Mouse (Mus musculus) kidney, embryonic 15.5 days (tissue): Measurements from ENCODE around the gene Anxa6. TPM values are rescaled to one million over a fixed set of nuclear protein-coding genes. Genes with fewer than 3 reads are reported as not detected.

Experiments used
- ATAC-seq: fragments of 200-750 bp; cut with Nextera tagmentation; replicated peaks from 2 replicates; pipeline ENCODE4 v1.8.0; 2017; ENCODE audit warnings: moderate TSS enrichment; ENCODE audit not compliant: low FRiP score
- H3K27ac ChIP-seq: fragments of 300-500 bp; sonication (generic); 2 replicates; pipeline ENCODE4 v1.5.1; 2015; ENCODE audit warnings: mild to moderate bottlenecking, inconsistent platforms
- H3K27me3 ChIP-seq: fragments of 300-500 bp; sonication (generic); 2 replicates; pipeline ENCODE4 v1.6.1; 2015; ENCODE audit warnings: inconsistent platforms
- H3K36me3 ChIP-seq: fragments of 300-500 bp; sonication (generic); 2 replicates; pipeline ENCODE4 v1.6.1; 2015; ENCODE audit warnings: inconsistent platforms
- H3K4me1 ChIP-seq: fragments of 300-500 bp; sonication (generic); 2 replicates; pipeline ENCODE4 v1.6.1; 2015; ENCODE audit warnings: inconsistent platforms
- H3K4me2 ChIP-seq: fragments of 300-500 bp; sonication (generic); 2 replicates; pipeline ENCODE4 v1.6.1; 2015; ENCODE audit warnings: moderate library complexity, mild to moderate bottlenecking, inconsistent platforms
- H3K4me3 ChIP-seq: fragments of 300-500 bp; sonication (generic); replicated peaks from 2 replicates; pipeline ENCODE4 v1.5.1; 2015; ENCODE audit warnings: mild to moderate bottlenecking, inconsistent platforms
- H3K9ac ChIP-seq: fragments of 300-500 bp; sonication (generic); 2 replicates; pipeline ENCODE4 v1.6.1; 2015; ENCODE audit warnings: mild to moderate bottlenecking, inconsistent platforms
- H3K9me3 ChIP-seq: fragments of 300-500 bp; sonication (generic); replicated peaks from 2 replicates; pipeline ENCODE4 v1.6.1; 2016; ENCODE audit warnings: inconsistent platforms
- WGBS: fragments of 180-500 bp; shearing (Covaris S2); methylation state at CpG from one replicate; pipeline ENCODE4 v1.1.7; 2015; ENCODE audit warnings: mixed read lengths; 5-methylcytosine and 5-hydroxymethylcytosine counted together
- polyA plus RNA-seq: library from polyadenylated mRNA; unstranded; fragments of >200 nt; fragmentation: Nextera tagmentation; extraction: Ambion mirVana; gene quantifications from 2 replicates; pipeline ENCODE4 v1.2.1, GENCODE M21; 2015

Gene Anxa6
- polyA plus RNA-seq, 1 experiment from 2014 or later = 233 TPM

GRCm38 (mm10) chr11:54934198-54934597, 99.0 kb downstream of the Anxa6 start:
- no peak overlapping the region for H3K27ac ChIP-seq
- ATAC-seq = no peak
- no peak overlapping the region for H3K4me3 ChIP-seq
- no peaks in the 10 kb centered on the region for H3K27me3 ChIP-seq
- H3K4me1 ChIP-seq = 0 out of 2 replicates have a peak, but pooled peaks cover 2% of the 10 kb centered on the region
- peaks cover 62% of the 10 kb centered on the region for H3K36me3 ChIP-seq
- H3K9ac ChIP-seq = no peak overlapping the region
- no peak overlapping the region for H3K4me2 ChIP-seq
- no peaks in the 10 kb centered on the region for H3K9me3 ChIP-seq
- WGBS = 91% methylated on average over 7 of the region's 7 CpGs

GRCm38 (mm10) chr11:54932540-54932939, 100.7 kb downstream of the Anxa6 start:
- ATAC-seq = no peak
- Histone ChIP-seq H3K36me3 (peaks cover 68% of the 10 kb centered on the region), H3K4me3 (no peak overlapping the region), H3K4me2 (no peak overlapping the region), H3K4me1 (0 out of 2 replicates have a peak, but pooled peaks cover 2% of the 10 kb centered on the region), H3K9ac (no peak overlapping the region), H3K9me3 (no peaks in the 10 kb centered on the region), H3K27me3 (no peaks in the 10 kb centered on the region), H3K27ac (no peak overlapping the region)
- WGBS = 94% methylated on average over 6 of the region's 6 CpGs

- Histone ChIP-seq H3K4me3 (no peak overlapping the region), H3K36me3 (peaks cover 70% of the 10 kb centered on the region), H3K4me2 (no peak overlapping the region), H3K4me1 (0 out of 2 replicates have a peak, but pooled peaks cover 2% of the 10 kb centered on the region), H3K27me3 (no peaks in the 10 kb centered on the region), H3K9me3 (no peaks in the 10 kb centered on the region), H3K27ac (no peak overlapping the region), H3K9ac (no peak overlapping the region)
- 66% methylated on average over 5 of the region's 5 CpGs for WGBS
- ATAC-seq = no peak
These were observed 101.7 kb downstream of the Anxa6 start for GRCm38 (mm10) chr11:54931405-54932093.

GRCm38 (mm10) chr11:54930318-54930979, 102.8 kb downstream of the Anxa6 start:
- no peak overlapping the region for H3K27ac ChIP-seq
- H3K27me3 ChIP-seq = no peaks in the 10 kb centered on the region
- H3K4me1 ChIP-seq = no peaks in the 10 kb centered on the region
- 74% methylated on average over 7 of the region's 7 CpGs for WGBS
- H3K4me2 ChIP-seq = no peak overlapping the region
- H3K36me3 ChIP-seq = peaks cover 79% of the 10 kb centered on the region
- no peak for ATAC-seq
- no peak overlapping the region for H3K9ac ChIP-seq
- H3K9me3 ChIP-seq = no peaks in the 10 kb centered on the region
- no peak overlapping the region for H3K4me3 ChIP-seq

GRCm38 (mm10) chr11:54929744-54930143, 103.5 kb downstream of the Anxa6 start:
- H3K27me3 ChIP-seq = no peaks in the 10 kb centered on the region
- no peaks in the 10 kb centered on the region for H3K4me1 ChIP-seq
- H3K9me3 ChIP-seq = no peaks in the 10 kb centered on the region
- H3K4me3 ChIP-seq = no peak overlapping the region
- WGBS = 87% methylated on average over 8 of the region's 8 CpGs
- ATAC-seq = no peak
- no peak overlapping the region for H3K4me2 ChIP-seq
- no peak overlapping the region for H3K27ac ChIP-seq
- H3K9ac ChIP-seq = no peak overlapping the region
- peaks cover 84% of the 10 kb centered on the region for H3K36me3 ChIP-seq

- Histone ChIP-seq H3K27me3 (no peaks in the 10 kb centered on the region), H3K4me2 (no peak overlapping the region), H3K9me3 (no peaks in the 10 kb centered on the region), H3K36me3 (peaks cover 87% of the 10 kb centered on the region), H3K4me3 (no peak overlapping the region), H3K4me1 (no peaks in the 10 kb centered on the region), H3K9ac (no peak overlapping the region), H3K27ac (no peak overlapping the region)
- no peak for ATAC-seq
- 89% methylated on average over 6 of the region's 6 CpGs for WGBS
These were observed 104.0 kb downstream of the Anxa6 start for GRCm38 (mm10) chr11:54929290-54929689.

Other genes starting within 250 kb of the Anxa6 start
- 88.9 and 89.2 TPM in 2 replicates for gene Cdc42se2, start 245.8 kb downstream of the Anxa6 start, polyA plus RNA-seq
- 5.3 and 8.6 TPM in 2 replicates for gene Lyrm7, start 172.5 kb downstream of the Anxa6 start, polyA plus RNA-seq
- gene Hint1, start 167.1 kb downstream of the Anxa6 start, polyA plus RNA-seq = 683 and 778 TPM in 2 replicates
- gene Gpx3, start 131.0 kb downstream of the Anxa6 start, polyA plus RNA-seq = 156 and 157 TPM in 2 replicates
- gene Tnip1, start 70.5 kb downstream of the Anxa6 start, polyA plus RNA-seq = 16.8 and 20.7 TPM in 2 replicates
- gene Ccdc69, start 44.7 kb upstream of the Anxa6 start, polyA plus RNA-seq = 3.2 and 3.3 TPM in 2 replicates
- gene Gm2a, start 64.7 kb upstream of the Anxa6 start, polyA plus RNA-seq = 32.7 and 32.9 TPM in 2 replicates
- gene Slc36a3, start 118.3 kb upstream of the Anxa6 start, polyA plus RNA-seq = not detected in 2 replicates
- gene Slc36a2, start 151.6 kb upstream of the Anxa6 start, polyA plus RNA-seq = 0.83 and 2.4 TPM in 2 replicates
- 1.5 and 3.1 TPM in 2 replicates for gene Slc36a1, start 170.9 kb upstream of the Anxa6 start, polyA plus RNA-seq